Mouse (Mus musculus) small intestine, adult 2 months (tissue): Measurements from ENCODE around the gene Poln.

ENCODE experiments used
- CTCF ChIP-seq: fragments of 200-500 bp; IDR thresholded peaks from 2 replicates; pipeline ENCODE4 v1.5.1; 2012; ENCODE audit warnings: low read depth, mild to moderate bottlenecking, control low read depth, inconsistent platforms, low read length, moderate library complexity, mixed read lengths; ENCODE audit not compliant: insufficient replicate concordance, insufficient read length; ENCODE audit errors: extremely low read depth
- POLR2A ChIP-seq: fragments of 200-500 bp; IDR thresholded peaks from 2 replicates; pipeline ENCODE4 v1.6.1; 2012; ENCODE audit warnings: low read depth, mild to moderate bottlenecking, control low read depth, inconsistent platforms, low read length, moderate library complexity

- TF ChIP-seq POLR2A (no peak), CTCF (no peak)
Measured at GRCm38 (mm10) chr5:34217756-34218155, 48.5 kb upstream of the Poln start.
